ENCODE assay signal across 7 mouse cellular contexts in genomic region chr4:129876831-129877764, GRCm38 (mm10). TPM values are rescaled to one million over a fixed set of nuclear protein-coding genes. Genes with fewer than 3 reads are reported as not detected.
A peak's percentile ranks its signal among the peaks of the same experiment; 100 is the strongest.
DNase-seq lines count a peak whose midpoint lies in the region; ATAC-seq and TF ChIP-seq lines count a peak whose summit lies in the region.

No protein-coding gene starts in this region.

- TF ChIP-seq POLR2A in bone marrow, adult 2 months (IDR thresholded peaks at IDR 0.05; ENCODE audit: borderline replicate concordance, control insufficient read depth, low read depth, low read length): peak; percentile 45; the same call in 1 of the 2 replicates
- TF ChIP-seq POLR2A in kidney, adult 2 months (IDR thresholded peaks at IDR 0.05; ENCODE audit: low read depth, low read length): no peak

- peak overlapping the region; percentile 85 for H3K27ac ChIP-seq in bone marrow, adult 2 months (ENCODE audit: control insufficient read depth, insufficient read depth, low read depth, low read length, poor library complexity)
- H3K27ac ChIP-seq in embryonic facial prominence, embryonic 12.5 days: peak overlapping the region; percentile 78
- H3K27ac ChIP-seq in kidney, adult 2 months (ENCODE audit: insufficient read depth, low read depth, low read length): peak overlapping the region; percentile 84
- peak overlapping the region; percentile 63 for H3K27ac ChIP-seq in limb, embryonic 12.5 days
- H3K27ac ChIP-seq in midbrain, embryonic 13.5 days: peak overlapping the region; percentile 85

- peaks cover 5% of the 10 kb centered on the region for H3K4me1 ChIP-seq in bone marrow, adult 2 months (ENCODE audit: control insufficient read depth, insufficient read depth, low read length)
- peaks cover 31% of the 10 kb centered on the region for H3K4me1 ChIP-seq in embryonic facial prominence, embryonic 12.5 days
- H3K4me1 ChIP-seq in kidney, adult 2 months (ENCODE audit: control insufficient read depth, insufficient read depth, low read length): peaks cover 4% of the 10 kb centered on the region; the same call in 1 of the 2 replicates
- H3K4me1 ChIP-seq in limb, embryonic 12.5 days (replicated peaks): peaks cover 19% of the 10 kb centered on the region
- H3K4me1 ChIP-seq in midbrain, embryonic 13.5 days (replicated peaks): peaks cover 23% of the 10 kb centered on the region

- WGBS in bone marrow, adult 2 months: 16% methylated on average over 21 of the region's 21 CpGs
- 10% methylated on average over 21 of the region's 21 CpGs for WGBS in embryonic facial prominence, embryonic 12.5 days
- WGBS in kidney, adult 2 months: 13% methylated on average over 21 of the region's 21 CpGs
- WGBS in limb, embryonic 12.5 days: 13% methylated on average over 21 of the region's 21 CpGs
- 14% methylated on average over 21 of the region's 21 CpGs for WGBS in midbrain, embryonic 13.5 days

- no peaks in the 10 kb centered on the region for H3K36me3 ChIP-seq in embryonic facial prominence, embryonic 12.5 days
- no peaks in the 10 kb centered on the region for H3K36me3 ChIP-seq in kidney, adult 2 months (ENCODE audit: control insufficient read depth, insufficient read depth, low read length)
- H3K36me3 ChIP-seq in limb, embryonic 12.5 days: no peaks in the 10 kb centered on the region
- H3K36me3 ChIP-seq in midbrain, embryonic 13.5 days: no peaks in the 10 kb centered on the region

- no peaks in the 10 kb centered on the region for H3K9me3 ChIP-seq in embryonic facial prominence, embryonic 12.5 days
- no peaks in the 10 kb centered on the region for H3K9me3 ChIP-seq in limb, embryonic 12.5 days
- no peaks in the 10 kb centered on the region for H3K9me3 ChIP-seq in midbrain, embryonic 13.5 days

- peak overlapping the region; percentile 21 for H3K9ac ChIP-seq in embryonic facial prominence, embryonic 12.5 days
- H3K9ac ChIP-seq in limb, embryonic 12.5 days (replicated peaks): peak overlapping the region; percentile 18; the same call in 1 of the 2 replicates
- H3K9ac ChIP-seq in midbrain, embryonic 13.5 days (replicated peaks): peak overlapping the region; percentile 56

- no peaks in the 10 kb centered on the region for H3K27me3 ChIP-seq in embryonic facial prominence, embryonic 12.5 days
- H3K27me3 ChIP-seq in kidney, adult 2 months (replicated peaks; ENCODE audit: control insufficient read depth, insufficient read depth, low read length): no peaks in the 10 kb centered on the region
- H3K27me3 ChIP-seq in limb, embryonic 12.5 days: no peaks in the 10 kb centered on the region
- no peaks in the 10 kb centered on the region for H3K27me3 ChIP-seq in midbrain, embryonic 13.5 days

- peak; percentile 64; the same call in 1 of the 2 replicates for ATAC-seq in embryonic facial prominence, embryonic 12.5 days (ENCODE audit: insufficient number of reproducible peaks, insufficient read depth, low FRiP score, low TSS enrichment)
- peak; percentile 74 for ATAC-seq in limb, embryonic 12.5 days (ENCODE audit: insufficient number of reproducible peaks, insufficient read depth, low FRiP score, low TSS enrichment, low read depth)
- ATAC-seq in midbrain, embryonic 13.5 days: peak; percentile 93

- no peak for TF ChIP-seq CTCF in bone marrow, adult 2 months (IDR thresholded peaks at IDR 0.05; ENCODE audit: control insufficient read depth, insufficient read depth, low read length)
- TF ChIP-seq CTCF in kidney, adult 2 months (conservative IDR thresholded peaks at IDR 0.05; ENCODE audit: insufficient read depth, insufficient read length, low read depth, low read length): no peak

- H3K4me2 ChIP-seq in embryonic facial prominence, embryonic 12.5 days (replicated peaks): peak overlapping the region; percentile 50
- H3K4me2 ChIP-seq in limb, embryonic 12.5 days: peak overlapping the region; percentile 56
- H3K4me2 ChIP-seq in midbrain, embryonic 13.5 days (replicated peaks): peak overlapping the region; percentile 57

- peak overlapping the region; percentile 60 for H3K4me3 ChIP-seq in bone marrow, adult 2 months (replicated peaks; ENCODE audit: control insufficient read depth, low read depth, low read length)
- H3K4me3 ChIP-seq in embryonic facial prominence, embryonic 12.5 days: peak overlapping the region; percentile 28
- peak overlapping the region; percentile 14; the same call in 1 of the 2 replicates for H3K4me3 ChIP-seq in kidney, adult 2 months (ENCODE audit: insufficient read depth, low read depth, low read length)
- peak overlapping the region; percentile 24 for H3K4me3 ChIP-seq in limb, embryonic 12.5 days (replicated peaks)
- peak overlapping the region; percentile 32 for H3K4me3 ChIP-seq in midbrain, embryonic 13.5 days (replicated peaks)

- peak; percentile 80 for DNase-seq in heart, adult 8-10 months (ENCODE audit: low spot score)
- DNase-seq in kidney, adult 2 months: peak; percentile 94
- peak; percentile 48 to 65 for DNase-seq in spleen, adult 18-20 months

RNA-seq across cellular contexts. Expression of gene Spocd1, which starts 52.0 kb away (rescaled TPM):
- polyA plus RNA-seq in bone marrow, adult 2 months (2011; ENCODE audit: insufficient read depth, insufficient read length, low replicate concordance, missing spikeins): not detected in 2 replicates
- 0.06 TPM in 1 of 2 replicates, not detected in the other for polyA plus RNA-seq in embryonic facial prominence, embryonic 12.5 days (2016; fragmentation: Nextera tagmentation; extraction: Ambion mirVana)
- under 1 TPM in 1 of 4 experiments, not detected in 3; 0.09 TPM for total RNA-seq in heart, adult 8-10 months (2022)
- polyA plus RNA-seq in kidney, adult 2 months (2012; rRNA removed): not detected in 2 replicates
- polyA plus RNA-seq in limb, embryonic 12.5 days (2016; fragmentation: Nextera tagmentation; extraction: Ambion mirVana): not detected in 2 replicates
- polyA plus RNA-seq in midbrain, embryonic 13.5 days (2015; fragmentation: Nextera tagmentation; extraction: Ambion mirVana): not detected in 2 replicates

Comparison
In these comparisons a context has a peak if more than half of its experiments do, and no peak if none do; other contexts are left out.
1. Peak in every context shown above with its lines: DNase-seq, ATAC-seq, H3K4me3 ChIP-seq and H3K27ac ChIP-seq.